8 mouse cellular contexts compared by ENCODE assay signal in the genomic region with DNA sequence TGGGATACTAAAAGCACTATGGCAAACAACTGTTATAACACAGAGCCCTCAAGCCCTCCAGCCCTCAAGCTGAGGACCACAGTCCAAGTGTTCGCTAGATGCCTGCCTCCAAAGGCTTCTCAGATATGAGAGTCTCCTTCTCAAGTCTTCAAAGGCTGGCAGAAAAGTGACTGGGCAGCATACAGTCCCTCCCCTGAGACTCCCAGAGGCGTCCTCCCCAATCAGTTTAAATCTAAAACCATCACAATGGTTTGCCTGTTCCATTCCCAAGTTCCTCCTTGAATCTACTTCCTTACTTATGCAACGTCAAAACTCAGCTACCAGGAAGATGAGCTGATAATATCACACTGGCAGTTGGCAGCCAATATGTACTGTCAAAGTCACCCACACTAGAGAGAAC. TPM values are rescaled to one million over a fixed set of nuclear protein-coding genes. Genes with fewer than 3 reads are reported as not detected.
DNase-seq lines count a peak whose midpoint lies in the region; ATAC-seq and TF ChIP-seq lines count a peak whose summit lies in the region.

A gene (plus strand): TSS at position 301 of the 400 bp plus-strand sequence.

- in situ Hi-C loops in ES-E14 (cut with MboI; ENCODE audit: low sequenced_read_pairs in 2 of 2, unreplicated experiment in 2 of 2) = no loop called here

- H3K27me3 ChIP-seq in forebrain, embryonic 12.5 days = no peaks in the 10 kb centered on the region
- H3K27me3 ChIP-seq in limb, embryonic 15.5 days = no peaks in the 10 kb centered on the region
- H3K27me3 ChIP-seq in stomach, embryonic 15.5 days (replicated peaks) = no peaks in the 10 kb centered on the region

- H3K9me3 ChIP-seq in ES-E14 (ENCODE audit: control insufficient read depth, insufficient read depth, low read depth, low read length) = no peaks in the 10 kb centered on the region
- H3K9me3 ChIP-seq in forebrain, embryonic 12.5 days = no peaks in the 10 kb centered on the region
- H3K9me3 ChIP-seq in limb, embryonic 15.5 days = no peaks in the 10 kb centered on the region
- no peaks in the 10 kb centered on the region for H3K9me3 ChIP-seq in stomach, embryonic 15.5 days

- WGBS in forebrain, embryonic 12.5 days = 90% methylated on average over 3 of the region's 3 CpGs
- WGBS in limb, embryonic 15.5 days = 73% methylated on average over 3 of the region's 3 CpGs
- WGBS in stomach, embryonic 15.5 days = 72% methylated on average over 3 of the region's 3 CpGs

- no peak for DNase-seq in ES-E14 (ENCODE audit: low read depth, low spot score)
- DNase-seq in embryo, embryonic 11 days = no peak
- no peak for DNase-seq in right cerebral cortex, adult 18-20 months

- H3K4me1 ChIP-seq in ES-E14 (ENCODE audit: control insufficient read depth in 2 of 2, insufficient read depth in 2 of 2, low read length in 2 of 2, poor library complexity in 1 of 2) = peaks cover 9 to 16% of the 10 kb centered on the region in 2 experiments
- no peaks in the 10 kb centered on the region for H3K4me1 ChIP-seq in forebrain, embryonic 12.5 days
- no peaks in the 10 kb centered on the region for H3K4me1 ChIP-seq in limb, embryonic 15.5 days
- no peaks in the 10 kb centered on the region for H3K4me1 ChIP-seq in stomach, embryonic 15.5 days

- H3K27ac ChIP-seq in ES-E14 (ENCODE audit: insufficient read depth, low read depth, low read length, poor library complexity, severe bottlenecking) = no peak within 1 kb of the TSS; the same call in 1 of the 2 replicates
- no peak within 1 kb of the TSS for H3K27ac ChIP-seq in forebrain, embryonic 12.5 days
- no peak within 1 kb of the TSS for H3K27ac ChIP-seq in limb, embryonic 15.5 days
- H3K27ac ChIP-seq in stomach, embryonic 15.5 days = no peak within 1 kb of the TSS

- H3K4me2 ChIP-seq in forebrain, embryonic 12.5 days = no peak within 1 kb of the TSS
- no peak within 1 kb of the TSS for H3K4me2 ChIP-seq in limb, embryonic 15.5 days
- no peak within 1 kb of the TSS for H3K4me2 ChIP-seq in stomach, embryonic 15.5 days

- ATAC-seq in CD4-positive, CD25-positive, alpha-beta regulatory T cell, adult 4 months = no peak
- no peak for ATAC-seq in forebrain, embryonic 12.5 days (ENCODE audit: low FRiP score)
- no peak for ATAC-seq in hematopoietic stem cell, adult 5-6 weeks (replicated peaks in 1 of 2; ENCODE audit: insufficient read depth in 1 of 2, low FRiP score in 2 of 2, low TSS enrichment in 1 of 2, low read depth in 1 of 2, poor library complexity in 2 of 2, severe bottlenecking in 2 of 2)
- ATAC-seq in limb, embryonic 15.5 days (ENCODE audit: insufficient number of reproducible peaks, low FRiP score, low TSS enrichment, low read depth) = no peak
- no peak for ATAC-seq in stomach, embryonic 15.5 days (ENCODE audit: insufficient read depth, low FRiP score, low read depth)

- no peak within 1 kb of the TSS for H3K4me3 ChIP-seq in ES-E14 (ENCODE audit: insufficient read depth in 1 of 2, low read depth in 1 of 2, low read length in 2 of 2, poor library complexity in 1 of 2, severe bottlenecking in 1 of 2)
- no peak within 1 kb of the TSS for H3K4me3 ChIP-seq in forebrain, embryonic 12.5 days (replicated peaks)
- no peak within 1 kb of the TSS for H3K4me3 ChIP-seq in limb, embryonic 15.5 days
- no peak within 1 kb of the TSS for H3K4me3 ChIP-seq in stomach, embryonic 15.5 days (replicated peaks)

- H3K36me3 ChIP-seq in ES-E14 (ENCODE audit: control insufficient read depth, insufficient read depth, low read length, poor library complexity, severe bottlenecking) = peaks cover 19% of the 10 kb centered on the region
- no peaks in the 10 kb centered on the region for H3K36me3 ChIP-seq in forebrain, embryonic 12.5 days (replicated peaks)
- no peaks in the 10 kb centered on the region for H3K36me3 ChIP-seq in limb, embryonic 15.5 days
- no peaks in the 10 kb centered on the region for H3K36me3 ChIP-seq in stomach, embryonic 15.5 days

- H3K9ac ChIP-seq in ES-E14 (ENCODE audit: insufficient read depth, low read depth, low read length, poor library complexity, severe bottlenecking) = peak within 1 kb of the TSS; percentile 20; the same call in 1 of the 2 replicates
- no peak within 1 kb of the TSS for H3K9ac ChIP-seq in forebrain, embryonic 12.5 days
- H3K9ac ChIP-seq in limb, embryonic 15.5 days = no peak within 1 kb of the TSS
- no peak within 1 kb of the TSS for H3K9ac ChIP-seq in stomach, embryonic 15.5 days

TF ChIP-seq in ES-E14, 5 proteins besides CTCF, POLR2A, EP300 and RAD21:
- TF ChIP-seq ZNF384 (IDR thresholded peaks at IDR 0.05; ENCODE audit: low read depth, low read length) = no peak
- TF ChIP-seq MAFK (IDR thresholded peaks at IDR 0.05; ENCODE audit: insufficient read depth, low read depth, low read length) = no peak
- no peak for TF ChIP-seq ZC3H11A (IDR thresholded peaks at IDR 0.05; ENCODE audit: borderline replicate concordance, low read depth, low read length)
- TF ChIP-seq HCFC1 (IDR thresholded peaks at IDR 0.05; ENCODE audit: borderline replicate concordance, insufficient read depth, low read length) = no peak
- no peak for TF ChIP-seq CHD2 (IDR thresholded peaks at IDR 0.05; ENCODE audit: low read depth, low read length)

RNA-seq across cellular contexts. Expression of the gene that starts here (rescaled TPM):
- polyA plus RNA-seq in CD4-positive, CD25-positive, alpha-beta regulatory T cell, adult 4 months (2017; shearing (Covaris generic)) = 10 to 100 TPM; 43.2 to 66.9 TPM
- total RNA-seq in ES-E14 (2012; rRNA removed) = 105 and 123 TPM in 2 replicates
- polyA plus RNA-seq in forebrain, embryonic 12.5 days (2016; fragmentation: Nextera tagmentation; extraction: Ambion mirVana) = 93.1 and 96.9 TPM in 2 replicates
- total RNA-seq in hematopoietic stem cell, adult 5-6 weeks (2017) = 51.8 and 69.3 TPM in 2 replicates
- 54.5 and 56.5 TPM in 2 replicates for polyA plus RNA-seq in limb, embryonic 15.5 days (2015; fragmentation: Nextera tagmentation; extraction: Ambion mirVana)
- 56.9 and 68.7 TPM in 2 replicates for polyA plus RNA-seq in stomach, embryonic 15.5 days (2015; fragmentation: Nextera tagmentation; extraction: Ambion mirVana)
